Mouse (Mus musculus) heart, embryonic 11.5 days (tissue): ENCODE measurements around the gene Mki67. TPM values are rescaled to one million over a fixed set of nuclear protein-coding genes. Genes with fewer than 3 reads are reported as not detected.
A peak's percentile ranks its signal among the peaks of the same experiment; 100 is the strongest.

Experiments
- ATAC-seq: fragments of 200-750 bp; cut with Nextera tagmentation; replicated peaks from 2 replicates; pipeline ENCODE4 v1.8.0; 2017; ENCODE audit warnings: moderate library complexity; ENCODE audit not compliant: insufficient number of reproducible peaks, low FRiP score, low TSS enrichment
- H3K27ac ChIP-seq: fragments of 300-500 bp; sonication (generic); 2 replicates; pipeline ENCODE4 v1.5.1; 2014; ENCODE audit warnings: mild to moderate bottlenecking, low read depth, low read length
- H3K27me3 ChIP-seq: fragments of 300-500 bp; sonication (generic); 2 replicates; pipeline ENCODE4 v1.6.1; 2014; ENCODE audit warnings: mild to moderate bottlenecking, low read length, mixed read lengths; ENCODE audit not compliant: control insufficient read depth, insufficient read depth
- H3K36me3 ChIP-seq: fragments of 300-500 bp; sonication (generic); 2 replicates; pipeline ENCODE4 v1.6.1; 2014; ENCODE audit warnings: mild to moderate bottlenecking, low read length, moderate library complexity, mixed read lengths; ENCODE audit not compliant: control insufficient read depth, insufficient read depth
- H3K4me1 ChIP-seq: fragments of 300-500 bp; sonication (generic); 2 replicates; pipeline ENCODE4 v1.6.1; 2014; ENCODE audit warnings: low read length; ENCODE audit not compliant: control insufficient read depth, insufficient read depth
- H3K4me2 ChIP-seq: fragments of 300-500 bp; sonication (generic); 2 replicates; pipeline ENCODE4 v1.6.1; 2014; ENCODE audit warnings: mild to moderate bottlenecking, moderate library complexity
- H3K4me3 ChIP-seq: fragments of 300-500 bp; sonication (generic); 2 replicates; pipeline ENCODE4 v1.5.1; 2014; ENCODE audit warnings: low read depth, low read length
- H3K9ac ChIP-seq: fragments of 300-500 bp; sonication (generic); 2 replicates; pipeline ENCODE4 v1.6.1; 2014; ENCODE audit warnings: mild to moderate bottlenecking, low read depth, low read length, moderate library complexity
- H3K9me3 ChIP-seq: fragments of 300-500 bp; sonication (generic); replicated peaks from 2 replicates; pipeline ENCODE4 v1.6.1; 2016; ENCODE audit warnings: low read length; ENCODE audit not compliant: control insufficient read depth
- WGBS: fragments of 180-500 bp; shearing (Covaris S2); extraction: QIAGEN DNeasy Blood & Tissue Kit; methylation state at CpG from one replicate; pipeline ENCODE4 v1.1.7; 2014; ENCODE audit not compliant: insufficient replicate concordance; 5-methylcytosine and 5-hydroxymethylcytosine counted together
- polyA plus RNA-seq: library from polyadenylated mRNA; unstranded; fragments of >200 nt; fragmentation: Nextera tagmentation; extraction: Ambion mirVana; gene quantifications from 2 replicates; pipeline ENCODE4 v1.2.1, GENCODE M21; 2014

Gene Mki67
- polyA plus RNA-seq, result 44.5 and 52.6 TPM in 2 replicates

GRCm38 (mm10) chr7:135715642-135716444 lies at the start of gene Mki67:
Gene Mki67, minus strand, starts transcription at chr7:135716361.
- no peaks in the 10 kb centered on the region for H3K27me3 ChIP-seq
- peak within 1 kb of the TSS; percentile 99 for H3K9ac ChIP-seq
- H3K4me3 ChIP-seq, result peak within 1 kb of the TSS; percentile 97
- no peaks in the 10 kb centered on the region for H3K9me3 ChIP-seq
- H3K4me2 ChIP-seq, result peak within 1 kb of the TSS; percentile 76
- H3K27ac ChIP-seq, result peak within 1 kb of the TSS; percentile 84
- H3K4me1 ChIP-seq, result peaks cover 17% of the 10 kb centered on the region
- ATAC-seq, result peak; percentile 49
- under 1% methylated on average over 73 of the region's 82 CpGs for WGBS
- H3K36me3 ChIP-seq, result no peaks in the 10 kb centered on the region

GRCm38 (mm10) chr7:135763311-135763710 lies 47.1 kb upstream of the Mki67 start:
- WGBS, result 75% methylated on average over 2 of the region's 2 CpGs
- no peak overlapping the region for H3K9ac ChIP-seq
- no peak overlapping the region for H3K27ac ChIP-seq
- H3K4me1 ChIP-seq, result no peaks in the 10 kb centered on the region
- no peak overlapping the region for H3K4me2 ChIP-seq
- no peak overlapping the region for H3K4me3 ChIP-seq
- H3K27me3 ChIP-seq, result no peaks in the 10 kb centered on the region; the same call in 1 of the 2 replicates
- no peaks in the 10 kb centered on the region for H3K36me3 ChIP-seq
- no peak for ATAC-seq
- H3K9me3 ChIP-seq, result no peaks in the 10 kb centered on the region

DNA sequence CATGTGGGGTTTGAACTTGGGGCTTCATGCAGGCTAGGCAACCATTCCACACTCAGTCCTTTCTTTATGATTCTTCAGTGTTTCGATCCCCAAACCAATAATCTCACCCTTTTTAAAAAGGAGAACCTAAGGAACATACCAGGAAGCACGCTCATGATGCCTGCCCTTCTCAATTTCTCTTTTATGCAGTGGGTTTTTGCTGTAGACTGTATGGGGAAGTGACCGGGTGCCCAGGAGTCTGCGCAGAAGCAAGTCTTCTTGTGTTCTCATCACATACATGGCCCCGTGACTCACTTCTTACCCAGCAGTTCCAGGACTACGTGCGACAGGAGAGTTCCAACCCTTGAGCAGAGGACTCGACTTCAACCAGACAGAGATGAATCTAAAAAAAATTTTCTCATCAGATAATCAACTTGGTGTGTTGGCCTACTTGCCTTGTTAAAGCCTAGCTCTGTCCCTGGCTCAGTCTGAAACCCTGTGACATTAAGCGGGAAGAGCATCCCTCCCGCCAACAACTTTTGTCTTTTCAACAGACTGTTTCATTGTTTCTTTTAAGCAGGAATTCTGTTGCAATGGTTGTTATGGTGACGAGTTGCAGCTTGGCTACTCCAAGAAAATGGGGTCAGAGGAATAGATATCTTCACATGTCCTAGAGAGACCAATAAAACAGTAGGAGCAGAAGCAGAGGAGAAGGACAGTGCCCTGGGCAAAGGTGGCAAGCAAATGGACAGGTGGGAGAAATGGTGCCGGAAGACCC lies 42.8 kb upstream of the Mki67 start:
- H3K4me1 ChIP-seq, result no peaks in the 10 kb centered on the region
- 83% methylated on average over 12 of the region's 12 CpGs for WGBS
- H3K27ac ChIP-seq, result no peak overlapping the region
- H3K9me3 ChIP-seq, result no peaks in the 10 kb centered on the region; the same call in 1 of the 2 replicates
- H3K9ac ChIP-seq, result no peak overlapping the region
- no peak overlapping the region for H3K4me2 ChIP-seq
- no peak overlapping the region for H3K4me3 ChIP-seq
- H3K36me3 ChIP-seq, result no peaks in the 10 kb centered on the region
- ATAC-seq, result no peak
- H3K27me3 ChIP-seq, result no peaks in the 10 kb centered on the region; the same call in 1 of the 2 replicates

DNA sequence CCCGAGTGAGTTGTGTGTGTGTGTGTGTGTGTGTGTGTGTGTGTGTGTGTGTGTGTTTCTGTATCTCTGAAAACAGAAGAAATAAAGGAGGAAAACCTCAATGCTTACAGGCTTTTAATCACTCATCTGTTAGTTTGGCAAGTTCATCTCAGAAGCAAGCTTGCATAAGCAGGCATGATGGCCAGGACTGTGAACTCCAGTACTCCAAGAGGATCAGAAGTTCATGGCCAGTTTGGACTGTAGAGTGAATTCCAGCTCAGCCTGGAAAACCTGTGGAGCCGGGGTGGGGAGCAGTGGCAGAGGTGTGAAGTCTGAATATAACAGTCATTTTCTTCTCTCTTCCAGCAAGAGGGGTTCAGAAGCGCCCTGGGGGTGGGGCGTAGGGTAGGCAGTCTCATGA lies 42.0 kb upstream of the Mki67 start:
- Histone ChIP-seq H3K27me3 (no peaks in the 10 kb centered on the region; the same call in 1 of the 2 replicates), H3K9me3 (no peaks in the 10 kb centered on the region; the same call in 1 of the 2 replicates)

GRCm38 (mm10) chr7:135756984-135757586 lies 40.9 kb upstream of the Mki67 start:
- no peak overlapping the region for H3K27ac ChIP-seq
- no peak overlapping the region for H3K4me2 ChIP-seq
- no peaks in the 10 kb centered on the region for H3K4me1 ChIP-seq
- 82% methylated on average over 6 of the region's 6 CpGs for WGBS
- H3K9ac ChIP-seq, result no peak overlapping the region
- no peak for ATAC-seq
- H3K27me3 ChIP-seq, result no peaks in the 10 kb centered on the region; the same call in 1 of the 2 replicates
- H3K4me3 ChIP-seq, result no peak overlapping the region
- no peaks in the 10 kb centered on the region for H3K36me3 ChIP-seq
- H3K9me3 ChIP-seq, result no peaks in the 10 kb centered on the region; the same call in 1 of the 2 replicates

More for the DNA sequence above, 42.0 kb upstream of the Mki67 start:
- no peak overlapping the region for H3K9ac ChIP-seq
- H3K4me2 ChIP-seq, result no peak overlapping the region
- no peak overlapping the region for H3K27ac ChIP-seq
- H3K36me3 ChIP-seq, result no peaks in the 10 kb centered on the region
- no peak overlapping the region for H3K4me3 ChIP-seq
- ATAC-seq, result no peak
- no peaks in the 10 kb centered on the region for H3K4me1 ChIP-seq
- 70% methylated on average over 4 of the region's 4 CpGs for WGBS

DNA sequence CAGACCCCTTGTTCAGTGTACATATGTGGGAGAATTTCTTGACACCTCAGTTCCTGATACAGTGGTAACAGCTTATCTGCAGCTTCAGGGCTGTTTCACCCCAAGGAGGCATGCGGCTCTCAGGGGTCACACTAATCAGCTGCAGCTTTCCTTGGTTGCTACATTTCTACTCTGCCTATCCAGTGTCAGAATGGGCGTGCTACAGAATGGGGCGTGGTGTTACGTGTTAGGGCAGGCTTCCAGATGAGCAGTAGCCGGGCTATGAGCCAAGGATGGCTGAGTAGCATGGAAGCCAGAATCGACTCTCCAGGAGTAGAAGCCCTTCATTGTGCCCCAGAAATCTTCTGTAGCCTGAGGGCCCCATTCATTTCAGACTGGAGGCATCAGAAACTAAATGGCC lies 32.8 kb upstream of the Mki67 start:
- 59% methylated on average over 6 of the region's 6 CpGs for WGBS
- no peaks in the 10 kb centered on the region for H3K4me1 ChIP-seq

DNA sequence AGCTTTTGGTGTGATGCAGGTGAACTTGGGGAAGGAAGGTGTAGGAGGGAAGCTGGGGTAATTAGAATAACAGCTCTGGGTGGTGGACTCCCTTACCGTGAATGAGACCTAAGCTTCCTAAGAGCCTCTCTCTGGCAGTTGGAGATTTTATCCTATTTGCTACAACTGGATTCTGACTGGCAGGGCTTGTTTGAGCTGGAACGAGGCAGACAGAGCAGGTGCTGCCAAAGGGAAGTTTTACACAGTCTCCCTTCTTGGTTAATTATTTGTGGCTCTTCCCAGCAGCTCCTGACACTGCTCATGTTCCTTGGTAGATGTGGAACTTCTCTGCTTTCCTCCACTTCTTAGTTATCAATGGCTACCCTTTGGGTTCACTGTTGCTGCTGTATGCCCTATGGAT lies 30.9 kb upstream of the Mki67 start:
- H3K27ac ChIP-seq, result no peak overlapping the region
- no peak for ATAC-seq
- H3K4me2 ChIP-seq, result no peak overlapping the region
- no peaks in the 10 kb centered on the region for H3K4me1 ChIP-seq
- no peaks in the 10 kb centered on the region for H3K27me3 ChIP-seq
- H3K36me3 ChIP-seq, result no peaks in the 10 kb centered on the region
- no peak overlapping the region for H3K9ac ChIP-seq
- H3K4me3 ChIP-seq, result no peak overlapping the region
- no peaks in the 10 kb centered on the region for H3K9me3 ChIP-seq
- WGBS, result 53% methylated on average over 2 of the region's 2 CpGs

More for the DNA sequence above, 32.8 kb upstream of the Mki67 start:
- no peaks in the 10 kb centered on the region for H3K36me3 ChIP-seq
- ATAC-seq, result no peak
- no peak overlapping the region for H3K9ac ChIP-seq
- no peak overlapping the region for H3K27ac ChIP-seq
- H3K27me3 ChIP-seq, result no peaks in the 10 kb centered on the region
- no peaks in the 10 kb centered on the region for H3K9me3 ChIP-seq
- H3K4me3 ChIP-seq, result no peak overlapping the region
- no peak overlapping the region for H3K4me2 ChIP-seq

GRCm38 (mm10) chr7:135746528-135746927 lies 30.4 kb upstream of the Mki67 start:
- WGBS, result 48% methylated on average over 6 of the region's 6 CpGs
- Histone ChIP-seq H3K4me2 (no peak overlapping the region), H3K4me3 (no peak overlapping the region), H3K36me3 (no peaks in the 10 kb centered on the region), H3K27me3 (no peaks in the 10 kb centered on the region), H3K27ac (no peak overlapping the region), H3K9me3 (no peaks in the 10 kb centered on the region), H3K9ac (no peak overlapping the region), H3K4me1 (no peaks in the 10 kb centered on the region)
- ATAC-seq, result no peak
